Comparison of ENCODE assay signal across 12 mouse cellular contexts in genomic region chr12:96226446-96226845, GRCm38 (mm10).
"Had no signal": no experiment of that assay in that cellular context is flagged by ENCODE, and none has a peak within 500 bp of the region (broad histone marks: within the 10 kb centered on the region; RNA-seq: fewer than 3 reads in every experiment).

No protein-coding gene starts in this region.

- DNase-seq: retina, postnatal 1 day; right cerebral cortex, adult 18-20 months; right cerebral cortex, postnatal 14 days; right cerebral cortex, postnatal 25 days; right cerebral cortex, postnatal 4 days; spleen, adult 18-20 months; thymus, adult 18-20 months; thymus, adult 2 months; thymus, postnatal 14 days; thymus, postnatal 25 days; thymus, postnatal 36 days; thymus, postnatal 4 days had no signal
